Mouse (Mus musculus) heart, embryonic 12.5 days (tissue): ENCODE measurements at regions not wholly inside any gene's neighbourhood (a gene's known extent, or its start where the extent isn't known, plus 50 kb on each side); places are given as distances from the start of the nearest gene placed in this dataset.
A peak's percentile ranks its signal among the peaks of the same experiment; 100 is the strongest.

Experiments used
- ATAC-seq: fragments of 200-750 bp; cut with Nextera tagmentation; 2 replicates; pipeline ENCODE4 v1.8.0; 2017; ENCODE audit warnings: moderate TSS enrichment, moderate library complexity; ENCODE audit not compliant: insufficient number of reproducible peaks, low FRiP score
- H3K27ac ChIP-seq: fragments of 300-500 bp; sonication (generic); 2 replicates; pipeline ENCODE4 v1.5.1; 2016; ENCODE audit warnings: mild to moderate bottlenecking, moderate library complexity; ENCODE audit not compliant: poor library complexity, severe bottlenecking
- H3K27me3 ChIP-seq: fragments of 300-500 bp; sonication (generic); replicated peaks from 2 replicates; pipeline ENCODE4 v1.6.1; 2016; ENCODE audit warnings: mild to moderate bottlenecking, moderate library complexity
- H3K36me3 ChIP-seq: fragments of 300-500 bp; sonication (generic); 2 replicates; pipeline ENCODE4 v1.6.1; 2016; ENCODE audit warnings: mild to moderate bottlenecking, moderate library complexity
- H3K4me1 ChIP-seq: fragments of 300-500 bp; sonication (generic); replicated peaks from 2 replicates; pipeline ENCODE4 v1.6.1; 2016; ENCODE audit warnings: mild to moderate bottlenecking
- H3K4me2 ChIP-seq: fragments of 300-500 bp; sonication (generic); 2 replicates; pipeline ENCODE4 v1.6.1; 2016; ENCODE audit warnings: mild to moderate bottlenecking, moderate library complexity
- H3K4me3 ChIP-seq: fragments of 300-500 bp; sonication (generic); 2 replicates; pipeline ENCODE4 v1.5.1; 2016; ENCODE audit warnings: mild to moderate bottlenecking
- H3K9ac ChIP-seq: fragments of 300-500 bp; sonication (generic); 2 replicates; pipeline ENCODE4 v1.6.1; 2016; ENCODE audit warnings: mild to moderate bottlenecking, moderate library complexity
- H3K9me3 ChIP-seq: fragments of 300-500 bp; sonication (generic); replicated peaks from 2 replicates; pipeline ENCODE4 v1.6.1; 2016; ENCODE audit warnings: mild to moderate bottlenecking, moderate library complexity
- WGBS: fragments of 180-500 bp; shearing (Covaris S2); methylation state at CpG from one replicate; pipeline ENCODE4 v1.1.7; 2016; 5-methylcytosine and 5-hydroxymethylcytosine counted together

DNA sequence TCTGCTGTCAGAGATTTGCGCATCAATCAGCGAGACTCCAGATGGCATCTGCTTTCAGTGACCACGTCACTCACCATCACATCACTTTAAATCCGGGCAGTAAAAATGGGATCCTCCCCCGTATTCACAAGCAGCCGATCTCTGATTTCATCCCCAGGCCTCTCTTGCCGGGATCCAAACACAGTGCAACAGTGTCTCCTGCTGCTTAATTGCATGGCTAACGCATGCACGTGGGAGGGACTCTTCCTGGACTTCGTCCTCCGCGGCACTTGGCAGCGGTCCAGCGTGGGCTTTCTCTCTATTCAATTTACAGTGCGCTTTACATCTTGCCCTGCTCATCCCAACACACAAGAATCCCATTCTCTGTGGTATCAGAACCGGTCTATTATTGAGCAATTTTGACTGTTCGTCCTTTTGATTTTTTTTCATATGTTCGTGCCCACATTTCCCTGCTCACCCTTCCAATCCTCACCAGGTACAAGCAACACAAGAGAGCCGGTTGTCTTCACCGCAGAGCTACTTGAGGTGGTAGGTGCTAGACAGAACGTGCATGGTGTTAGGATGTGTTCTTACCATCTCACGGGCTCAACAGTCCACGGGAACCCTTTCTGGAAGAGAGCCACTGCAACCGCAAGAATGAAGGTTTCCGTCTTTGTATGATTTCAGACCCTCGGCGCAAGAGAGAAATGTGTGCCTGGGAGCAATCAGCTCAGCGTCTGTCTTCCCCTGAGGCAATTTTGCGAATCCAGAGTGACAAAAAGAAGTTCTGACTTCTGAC, 109.3 kb downstream of the Tbx4 start:
- Histone ChIP-seq H3K27ac (no peak overlapping the region), H3K9ac (no peak overlapping the region), H3K27me3 (peaks cover 8% of the 10 kb centered on the region; the same call in 1 of the 2 replicates), H3K4me3 (peak overlapping the region; percentile 10), H3K36me3 (no peaks in the 10 kb centered on the region), H3K4me1 (0 out of 2 replicates have a peak, but pooled peaks cover 7% of the 10 kb centered on the region), H3K9me3 (no peaks in the 10 kb centered on the region), H3K4me2 (peak overlapping the region; percentile 50)
- WGBS: 47% methylated on average over 29 of the region's 29 CpGs
- ATAC-seq: no peak

- Histone ChIP-seq H3K9ac (no peak overlapping the region), H3K9me3 (no peaks in the 10 kb centered on the region), H3K27me3 (0 out of 2 replicates have a peak, but pooled peaks cover 5% of the 10 kb centered on the region), H3K36me3 (no peaks in the 10 kb centered on the region), H3K4me3 (no peak overlapping the region), H3K27ac (no peak overlapping the region), H3K4me2 (no peak overlapping the region), H3K4me1 (0 out of 2 replicates have a peak, but pooled peaks cover 7% of the 10 kb centered on the region)
- WGBS: 75% methylated on average over 4 of the region's 4 CpGs
- ATAC-seq: no peak
These were observed 110.5 kb downstream of the Tbx4 start for GRCm38 (mm10) chr11:85996686-85997085.

DNA sequence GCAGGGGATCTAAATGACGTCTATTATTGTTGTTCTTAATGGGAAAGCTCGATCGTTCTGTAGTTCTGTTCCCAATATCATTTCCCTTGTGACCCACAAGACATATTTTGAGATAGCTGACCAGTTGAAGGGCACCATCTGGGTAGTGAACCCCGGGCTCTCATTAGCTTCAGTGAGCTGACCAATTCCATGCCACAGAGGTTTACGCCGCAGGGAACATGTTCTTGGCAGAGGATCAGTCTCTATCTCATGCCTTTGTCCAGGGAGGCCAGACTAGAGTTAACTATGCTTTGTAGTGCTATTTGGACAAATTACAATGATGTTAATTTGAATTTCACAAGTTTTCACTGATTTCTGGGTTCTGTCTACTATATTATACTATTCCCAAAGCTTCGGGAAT, 117.1 kb downstream of the Tbx4 start:
- Histone ChIP-seq H3K4me3 (no peak overlapping the region), H3K9me3 (no peaks in the 10 kb centered on the region), H3K36me3 (no peaks in the 10 kb centered on the region), H3K9ac (no peak overlapping the region), H3K27ac (no peak overlapping the region), H3K4me2 (no peak overlapping the region), H3K27me3 (no peaks in the 10 kb centered on the region), H3K4me1 (no peaks in the 10 kb centered on the region)
- 81% methylated on average over 7 of the region's 7 CpGs for WGBS
- no peak for ATAC-seq

- Histone ChIP-seq H3K36me3 (no peaks in the 10 kb centered on the region), H3K4me2 (no peak overlapping the region), H3K27ac (no peak overlapping the region), H3K9ac (no peak overlapping the region), H3K9me3 (no peaks in the 10 kb centered on the region), H3K4me1 (no peaks in the 10 kb centered on the region), H3K27me3 (no peaks in the 10 kb centered on the region), H3K4me3 (no peak overlapping the region)
- no peak for ATAC-seq
- WGBS: 79% methylated on average over 2 of the region's 2 CpGs
These were observed 119.1 kb downstream of the Tbx4 start for GRCm38 (mm10) chr11:86005284-86005683.

GRCm38 (mm10) chr11:86005899-86006445, 119.8 kb downstream of the Tbx4 start:
- Histone ChIP-seq H3K9me3 (no peaks in the 10 kb centered on the region), H3K4me1 (no peaks in the 10 kb centered on the region), H3K36me3 (no peaks in the 10 kb centered on the region), H3K4me3 (no peak overlapping the region), H3K9ac (no peak overlapping the region), H3K27ac (no peak overlapping the region), H3K27me3 (no peaks in the 10 kb centered on the region), H3K4me2 (no peak overlapping the region)
- WGBS: 73% methylated on average over 9 of the region's 9 CpGs
- ATAC-seq: no peak

DNA sequence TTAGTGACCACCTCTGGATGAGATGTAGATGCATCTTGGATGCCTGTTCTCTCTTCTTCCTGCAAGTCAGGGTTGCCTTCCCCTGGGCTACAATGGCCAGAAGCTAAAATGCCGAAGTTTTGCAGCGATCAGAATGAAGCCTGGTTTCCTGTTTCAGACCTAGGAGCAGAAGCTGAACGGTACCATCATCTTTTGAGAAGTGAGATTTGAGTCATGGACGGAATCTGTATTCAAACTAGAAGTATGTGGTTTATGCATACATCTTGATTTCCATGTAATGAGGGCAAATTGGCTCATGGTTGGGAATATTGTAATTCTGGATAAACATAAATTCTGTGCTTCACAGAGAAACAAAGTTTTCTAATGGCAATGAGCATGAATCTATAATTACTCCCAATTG, 120.6 kb downstream of the Tbx4 start:
- 80% methylated on average over 4 of the region's 4 CpGs for WGBS
- Histone ChIP-seq H3K4me1 (no peaks in the 10 kb centered on the region), H3K27ac (no peak overlapping the region), H3K27me3 (no peaks in the 10 kb centered on the region), H3K4me2 (no peak overlapping the region), H3K36me3 (no peaks in the 10 kb centered on the region), H3K9me3 (no peaks in the 10 kb centered on the region), H3K4me3 (no peak overlapping the region), H3K9ac (no peak overlapping the region)
- no peak for ATAC-seq
